Mouse (Mus musculus) hindbrain, embryonic 15.5 days (tissue): ENCODE measurements around the gene Serpinh1. TPM values are rescaled to one million over a fixed set of nuclear protein-coding genes. Genes with fewer than 3 reads are reported as not detected.
A peak's percentile ranks its signal among the peaks of the same experiment; 100 is the strongest.

Source experiments
- ATAC-seq: fragments of 200-750 bp; cut with Nextera tagmentation; 2 replicates; pipeline ENCODE4 v1.8.0; 2017; ENCODE audit warnings: low read depth, moderate number of reproducible peaks, moderate TSS enrichment; ENCODE audit not compliant: low FRiP score
- H3K27ac ChIP-seq: fragments of 300-500 bp; sonication (generic); replicated peaks from 2 replicates; pipeline ENCODE4 v1.5.1; 2015; ENCODE audit warnings: mild to moderate bottlenecking, inconsistent platforms
- H3K27me3 ChIP-seq: fragments of 300-500 bp; sonication (generic); 2 replicates; pipeline ENCODE4 v1.6.1; 2015; ENCODE audit warnings: control low read depth, inconsistent platforms
- H3K36me3 ChIP-seq: fragments of 300-500 bp; sonication (generic); 2 replicates; pipeline ENCODE4 v1.6.1; 2015; ENCODE audit warnings: control low read depth, inconsistent platforms
- H3K4me1 ChIP-seq: fragments of 300-500 bp; sonication (generic); replicated peaks from 2 replicates; pipeline ENCODE4 v1.6.1; 2015; ENCODE audit warnings: control low read depth, inconsistent platforms
- H3K4me2 ChIP-seq: fragments of 300-500 bp; sonication (generic); 2 replicates; pipeline ENCODE4 v1.6.1; 2015; ENCODE audit warnings: moderate library complexity, mild to moderate bottlenecking, inconsistent platforms
- H3K4me3 ChIP-seq: fragments of 300-500 bp; sonication (generic); 2 replicates; pipeline ENCODE4 v1.5.1; 2015; ENCODE audit warnings: mild to moderate bottlenecking, inconsistent platforms
- H3K9ac ChIP-seq: fragments of 300-500 bp; sonication (generic); 2 replicates; pipeline ENCODE4 v1.6.1; 2015; ENCODE audit warnings: inconsistent platforms
- H3K9me3 ChIP-seq: fragments of 300-500 bp; sonication (generic); 2 replicates; pipeline ENCODE4 v1.6.1; 2016; ENCODE audit warnings: control low read depth, inconsistent platforms
- whole genome bisulfite sequencing: fragments of 180-500 bp; shearing (Covaris S2); methylation state at CpG from one replicate; pipeline ENCODE4 v1.1.7; 2015; 5-methylcytosine and 5-hydroxymethylcytosine counted together
- polyA plus RNA-seq: library from polyadenylated mRNA; unstranded; fragments of >200 nt; fragmentation: Nextera tagmentation; extraction: Ambion mirVana; gene quantifications from 2 replicates; pipeline ENCODE4 v1.2.1, GENCODE M21; 2015

Serpinh1 gene
- 286 and 303 TPM in 2 replicates for polyA plus RNA-seq

DNA sequence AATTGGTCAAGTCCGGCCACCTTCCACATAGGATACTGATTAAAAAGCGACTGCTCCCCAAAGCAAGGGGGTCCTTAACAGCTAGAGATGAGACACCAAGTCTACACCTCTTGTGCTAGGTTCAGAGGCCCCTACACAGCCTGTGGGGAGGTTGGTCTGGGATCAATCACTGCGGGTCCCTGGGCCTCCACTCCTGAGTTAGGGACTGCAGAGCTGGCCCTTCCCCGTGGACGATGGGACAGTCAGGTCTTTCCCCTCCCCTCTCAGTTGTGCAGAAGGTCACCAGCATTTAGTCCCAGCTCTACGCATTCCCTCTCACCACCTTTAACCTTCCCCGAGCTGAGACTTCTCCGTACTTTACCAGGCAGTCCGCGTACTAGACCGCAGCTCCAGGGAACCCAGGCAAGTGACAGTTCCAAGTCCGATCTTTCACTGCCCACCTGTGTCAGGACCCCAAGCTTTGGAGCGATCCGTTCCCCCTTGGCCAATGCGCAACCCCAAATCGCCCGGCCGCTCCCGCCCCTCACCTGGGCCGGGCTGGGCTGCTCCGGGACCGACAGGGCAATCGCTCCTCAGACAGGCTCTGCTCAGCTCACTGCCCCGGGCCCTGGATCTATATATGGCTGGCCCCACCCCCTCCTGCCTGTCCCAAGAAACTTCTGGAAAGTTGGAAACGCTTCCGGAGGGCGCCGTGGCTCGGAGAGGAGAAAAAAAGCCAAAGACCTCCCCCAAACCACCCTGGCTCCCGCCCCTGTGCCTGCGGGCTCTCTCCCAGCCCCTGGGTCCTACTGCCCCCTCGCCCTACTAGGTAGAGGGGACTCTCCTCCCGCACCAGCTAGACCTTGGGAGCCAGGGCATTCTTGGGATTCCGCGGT is at the start of gene Serpinh1:
TSS of gene Serpinh1 (minus strand) at position 714 of the 875 bp plus-strand sequence.
- H3K27me3 ChIP-seq, result no peaks in the 10 kb centered on the region
- H3K36me3 ChIP-seq, result no peaks in the 10 kb centered on the region
- H3K9ac ChIP-seq, result peak within 1 kb of the TSS; percentile 48
- peak; percentile 68; the same call in 1 of the 2 replicates for ATAC-seq
- H3K4me1 ChIP-seq, result peaks cover 62% of the 10 kb centered on the region
- peak within 1 kb of the TSS; percentile 58 for H3K4me2 ChIP-seq
- no peaks in the 10 kb centered on the region for H3K9me3 ChIP-seq
- peak within 1 kb of the TSS; percentile 71 for H3K27ac ChIP-seq
- peak within 1 kb of the TSS; percentile 37 for H3K4me3 ChIP-seq
- WGBS, result 3% methylated on average over 35 of the region's 35 CpGs

- no peak overlapping the region for H3K4me2 ChIP-seq
- ATAC-seq, result no peak
- H3K27me3 ChIP-seq, result no peaks in the 10 kb centered on the region
- no peak overlapping the region for H3K9ac ChIP-seq
- no peaks in the 10 kb centered on the region; the same call in 1 of the 2 replicates for H3K4me1 ChIP-seq
- WGBS, result 83% methylated on average over 6 of the region's 6 CpGs
- H3K36me3 ChIP-seq, result 0 out of 2 replicates have a peak, but pooled peaks cover 14% of the 10 kb centered on the region
- no peak overlapping the region for H3K27ac ChIP-seq
- H3K4me3 ChIP-seq, result no peak overlapping the region
- H3K9me3 ChIP-seq, result no peaks in the 10 kb centered on the region
Measured at GRCm38 (mm10) chr7:99402477-99402876, 49.4 kb upstream of the Serpinh1 start.

- 0 out of 2 replicates have a peak, but pooled peaks cover 14% of the 10 kb centered on the region for H3K36me3 ChIP-seq
- H3K9me3 ChIP-seq, result no peaks in the 10 kb centered on the region
- no peak for ATAC-seq
- H3K4me3 ChIP-seq, result no peak overlapping the region
- no peak overlapping the region for H3K9ac ChIP-seq
- WGBS, result 82% methylated on average over 8 of the region's 8 CpGs
- H3K4me2 ChIP-seq, result no peak overlapping the region
- no peak overlapping the region for H3K27ac ChIP-seq
- H3K4me1 ChIP-seq, result peaks cover 1% of the 10 kb centered on the region
- no peaks in the 10 kb centered on the region for H3K27me3 ChIP-seq
Measured at GRCm38 (mm10) chr7:99401373-99401772, 48.3 kb upstream of the Serpinh1 start.

- Histone ChIP-seq H3K27me3 (no peaks in the 10 kb centered on the region), H3K36me3 (peaks cover 19% of the 10 kb centered on the region), H3K4me3 (no peak overlapping the region), H3K27ac (no peak overlapping the region), H3K9ac (no peak overlapping the region), H3K4me1 (peaks cover 14% of the 10 kb centered on the region), H3K4me2 (no peak overlapping the region), H3K9me3 (no peaks in the 10 kb centered on the region)
- 78% methylated on average over 11 of the region's 11 CpGs for WGBS
- no peak for ATAC-seq
Measured at GRCm38 (mm10) chr7:99396994-99397659, 44.1 kb upstream of the Serpinh1 start.

GRCm38 (mm10) chr7:99395908-99396616 is 43.0 kb upstream of the Serpinh1 start:
- Histone ChIP-seq H3K27me3 (no peaks in the 10 kb centered on the region), H3K9ac (no peak overlapping the region), H3K4me1 (peaks cover 14% of the 10 kb centered on the region), H3K9me3 (no peaks in the 10 kb centered on the region), H3K36me3 (peaks cover 21% of the 10 kb centered on the region), H3K4me3 (no peak overlapping the region), H3K4me2 (no peak overlapping the region), H3K27ac (0 out of 2 replicates have a peak overlapping the region, but pooled peaks have one; percentile 8)
- ATAC-seq, result peak; percentile 40; the same call in 1 of the 2 replicates
- WGBS, result 52% methylated on average over 11 of the region's 11 CpGs

GRCm38 (mm10) chr7:99395385-99395784 is 42.3 kb upstream of the Serpinh1 start:
- Histone ChIP-seq H3K9me3 (no peaks in the 10 kb centered on the region), H3K27ac (0 out of 2 replicates have a peak overlapping the region, but pooled peaks have one; percentile 8), H3K4me3 (no peak overlapping the region), H3K36me3 (peaks cover 21% of the 10 kb centered on the region), H3K4me2 (no peak overlapping the region), H3K27me3 (no peaks in the 10 kb centered on the region), H3K4me1 (peaks cover 21% of the 10 kb centered on the region), H3K9ac (no peak overlapping the region)
- WGBS, result 72% methylated on average over 4 of the region's 4 CpGs
- ATAC-seq, result no peak

DNA sequence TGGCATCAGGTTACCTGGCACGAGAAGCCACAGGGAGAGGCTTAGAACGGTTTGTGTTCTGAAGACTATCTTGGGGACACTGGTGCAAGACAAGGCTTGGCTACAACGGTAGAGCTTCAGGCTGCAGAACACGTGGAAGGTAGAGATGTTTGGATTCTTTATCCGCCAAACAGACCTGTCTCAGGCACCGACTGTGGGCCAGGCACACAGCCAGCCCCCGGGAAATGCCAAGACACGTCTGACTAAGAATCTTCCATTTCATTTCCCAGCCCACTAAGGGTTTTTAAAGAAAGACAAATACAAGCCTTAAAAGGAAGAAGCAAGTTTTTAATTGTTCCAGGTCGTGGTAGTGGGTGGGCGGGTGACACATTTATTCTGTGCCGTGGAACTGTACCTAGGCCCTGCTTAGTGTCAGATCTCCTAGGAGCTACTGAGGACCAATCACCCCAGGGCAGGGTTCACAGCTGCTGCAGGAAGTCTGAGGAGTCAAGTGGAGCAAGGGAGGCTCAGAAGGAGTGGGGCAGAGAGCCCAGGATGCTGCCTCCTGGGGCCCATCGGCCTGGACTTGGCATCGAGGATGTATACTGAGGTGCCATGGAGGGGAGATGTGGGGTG is 40.8 kb upstream of the Serpinh1 start:
- peaks cover 24% of the 10 kb centered on the region for H3K4me1 ChIP-seq
- peaks cover 12% of the 10 kb centered on the region for H3K36me3 ChIP-seq
- no peak overlapping the region for H3K4me2 ChIP-seq
- no peak for ATAC-seq
- no peaks in the 10 kb centered on the region for H3K27me3 ChIP-seq
- H3K9me3 ChIP-seq, result no peaks in the 10 kb centered on the region
- no peak overlapping the region for H3K9ac ChIP-seq
- 84% methylated on average over 13 of the region's 13 CpGs for WGBS
- no peak overlapping the region for H3K27ac ChIP-seq
- no peak overlapping the region for H3K4me3 ChIP-seq

- Histone ChIP-seq H3K27ac (no peak overlapping the region), H3K4me3 (no peak overlapping the region), H3K9ac (no peak overlapping the region), H3K27me3 (no peaks in the 10 kb centered on the region), H3K4me2 (no peak overlapping the region), H3K9me3 (no peaks in the 10 kb centered on the region), H3K4me1 (peaks cover 27% of the 10 kb centered on the region), H3K36me3 (peaks cover 20% of the 10 kb centered on the region)
- WGBS, result 79% methylated on average over 2 of the region's 2 CpGs
- no peak for ATAC-seq
Measured at GRCm38 (mm10) chr7:99392696-99393095, 39.7 kb upstream of the Serpinh1 start.

- H3K4me3 ChIP-seq, result no peak overlapping the region
- H3K27ac ChIP-seq, result no peak overlapping the region
- no peak for ATAC-seq
- no peak overlapping the region for H3K9ac ChIP-seq
- WGBS, result 24% methylated on average over 4 of the region's 4 CpGs
- peaks cover 20% of the 10 kb centered on the region for H3K36me3 ChIP-seq
- H3K4me2 ChIP-seq, result no peak overlapping the region
- H3K9me3 ChIP-seq, result no peaks in the 10 kb centered on the region
- H3K27me3 ChIP-seq, result no peaks in the 10 kb centered on the region
- H3K4me1 ChIP-seq, result peaks cover 30% of the 10 kb centered on the region
Measured at GRCm38 (mm10) chr7:99390559-99390958, 37.5 kb upstream of the Serpinh1 start.

DNA sequence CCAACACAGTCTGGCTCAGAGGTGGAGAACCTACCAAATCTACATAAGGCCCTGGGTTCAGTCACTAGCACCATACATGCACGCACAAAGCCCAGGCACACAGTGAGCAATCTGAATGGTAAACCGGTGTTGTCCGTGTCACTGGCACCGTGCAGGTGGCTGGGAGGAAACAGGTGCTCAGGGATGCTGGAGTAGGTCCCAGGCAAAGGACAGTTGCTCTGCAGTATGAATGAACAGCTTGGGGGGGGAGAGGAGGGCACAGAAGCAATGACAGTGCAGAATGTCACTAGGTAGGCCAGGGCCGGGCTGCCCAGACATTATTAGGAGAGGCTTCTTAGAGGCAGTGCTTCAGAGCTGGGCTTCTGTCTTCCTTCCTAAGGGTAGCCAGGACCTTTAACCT is 34.3 kb upstream of the Serpinh1 start:
- H3K9me3 ChIP-seq, result no peaks in the 10 kb centered on the region
- H3K4me3 ChIP-seq, result no peak overlapping the region
- no peak for ATAC-seq
- WGBS, result 84% methylated on average over 5 of the region's 5 CpGs
- H3K27ac ChIP-seq, result no peak overlapping the region
- H3K4me1 ChIP-seq, result peaks cover 56% of the 10 kb centered on the region
- no peaks in the 10 kb centered on the region for H3K27me3 ChIP-seq
- no peak overlapping the region for H3K9ac ChIP-seq
- H3K4me2 ChIP-seq, result no peak overlapping the region
- peaks cover 13% of the 10 kb centered on the region for H3K36me3 ChIP-seq

- Histone ChIP-seq H3K27me3 (no peaks in the 10 kb centered on the region), H3K9me3 (no peaks in the 10 kb centered on the region), H3K4me3 (no peak overlapping the region), H3K4me1 (peaks cover 56% of the 10 kb centered on the region), H3K4me2 (no peak overlapping the region), H3K27ac (no peak overlapping the region), H3K9ac (no peak overlapping the region), H3K36me3 (peaks cover 8% of the 10 kb centered on the region)
- ATAC-seq, result no peak
- 89% methylated on average over 4 of the region's 4 CpGs for WGBS
Measured at GRCm38 (mm10) chr7:99386811-99387210, 33.8 kb upstream of the Serpinh1 start.
